20 mouse cellular contexts compared by ENCODE assay signal in the genomic region with DNA sequence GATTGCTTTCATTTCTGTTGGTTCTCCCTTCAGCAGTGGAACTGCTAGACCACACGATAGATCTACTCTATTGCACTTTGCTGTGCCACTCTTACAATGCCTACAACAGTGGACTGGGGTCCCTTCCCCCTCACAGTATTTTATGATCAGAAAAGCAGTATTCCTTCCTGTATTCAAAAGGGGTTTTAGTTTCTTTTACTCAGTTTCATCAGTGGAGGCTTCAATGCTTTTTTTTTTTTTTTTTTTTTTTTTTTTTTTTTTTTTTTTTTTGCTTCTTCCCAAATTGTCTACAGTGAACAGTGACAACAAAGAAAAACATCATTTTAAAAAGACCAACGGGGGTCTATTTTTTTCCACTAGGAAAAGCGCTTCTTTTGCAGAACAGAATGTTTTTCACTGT.
DNase-seq lines count a peak whose midpoint lies in the region; ATAC-seq and TF ChIP-seq lines count a peak whose summit lies in the region.
"Had no signal": no experiment of that assay in that cellular context is flagged by ENCODE, and none has a peak within 500 bp of the region (broad histone marks: within the 10 kb centered on the region; RNA-seq: fewer than 3 reads in every experiment).

No protein-coding gene starts in this region.

- ATAC-seq in granulocyte monocyte progenitor cell, adult 5-6 weeks (replicated peaks; ENCODE audit: poor library complexity, severe bottlenecking): no peak
- no peak for ATAC-seq in forebrain, embryonic 16.5 days
- ATAC-seq: activated CD4-positive, CD25-positive, alpha-beta regulatory T cell, adult 4 months; CD4-positive, CD25-positive, alpha-beta regulatory T cell, adult 4 months; Patski had no signal

- no peak for TF ChIP-seq EP300 in CH12.LX (IDR thresholded peaks at IDR 0.05; ENCODE audit: low read length)

- no peaks in the 10 kb centered on the region for H3K4me1 ChIP-seq in CH12.LX (ENCODE audit: control insufficient read depth in 1 of 2, insufficient read depth in 2 of 2)
- no peaks in the 10 kb centered on the region for H3K4me1 ChIP-seq in ES-E14 (ENCODE audit: control insufficient read depth in 2 of 2, insufficient read depth in 2 of 2, low read length in 2 of 2, poor library complexity in 1 of 2)
- peaks cover 2% of the 10 kb centered on the region; the same call in 1 of the 2 replicates for H3K4me1 ChIP-seq in forebrain, embryonic 16.5 days (replicated peaks; ENCODE audit: control insufficient read depth, insufficient read depth, low read length)

- no peak for TF ChIP-seq RAD21 in CH12.LX (IDR thresholded peaks at IDR 0.05; ENCODE audit: low read depth, low read length)

- H3K4me2 ChIP-seq in CH12.LX (ENCODE audit: insufficient read depth, low read depth, poor library complexity, severe bottlenecking): no peak overlapping the region
- no peak overlapping the region for H3K4me2 ChIP-seq in forebrain, embryonic 16.5 days (ENCODE audit: low read length)

- no peaks in the 10 kb centered on the region for H3K79me2 ChIP-seq in CH12.LX (replicated peaks; ENCODE audit: control insufficient read depth, extremely low read depth, insufficient read depth, poor library complexity, severe bottlenecking)

- H3K36me3 ChIP-seq in CH12.LX (replicated peaks in 1 of 2; ENCODE audit: control insufficient read depth in 1 of 2, insufficient read depth in 1 of 2, low read length in 1 of 2): no peaks in the 10 kb centered on the region
- H3K36me3 ChIP-seq in ES-E14 (ENCODE audit: control insufficient read depth, insufficient read depth, low read length, poor library complexity, severe bottlenecking): no peaks in the 10 kb centered on the region
- no peaks in the 10 kb centered on the region for H3K36me3 ChIP-seq in forebrain, embryonic 16.5 days (ENCODE audit: control insufficient read depth, insufficient read depth)

- in situ Hi-C loops in CH12.LX (cut with MboI; ENCODE audit: low pct_ligation_motif_present, low pct_unique_long_range_greater_than_20kb, low sequenced_read_pairs) (no loop called here), ES-E14 (cut with MboI; ENCODE audit: low sequenced_read_pairs in 2 of 2, unreplicated experiment in 2 of 2) (no loop called here)

- TF ChIP-seq CTCF in CH12.LX (conservative IDR thresholded peaks at IDR 0.05 in 1 of 2, IDR thresholded peaks at IDR 0.05 in 1 of 2; ENCODE audit: low read depth in 2 of 2, low read length in 2 of 2): no peak

- H3K4me3 ChIP-seq in CH12.LX (replicated peaks in 1 of 3; ENCODE audit: low read depth in 2 of 3, low read length in 2 of 3, poor library complexity in 1 of 3): no peak overlapping the region
- H3K4me3 ChIP-seq in ES-E14 (ENCODE audit: insufficient read depth in 1 of 2, low read depth in 1 of 2, low read length in 2 of 2, poor library complexity in 1 of 2, severe bottlenecking in 1 of 2): no peak overlapping the region
- no peak overlapping the region for H3K4me3 ChIP-seq in forebrain, embryonic 16.5 days (replicated peaks; ENCODE audit: low read length)

- H3K9ac ChIP-seq in CH12.LX (ENCODE audit: insufficient read depth, low read depth) (no peak overlapping the region), ES-E14 (ENCODE audit: insufficient read depth, low read depth, low read length, poor library complexity, severe bottlenecking) (no peak overlapping the region)
- H3K9ac ChIP-seq in forebrain, embryonic 16.5 days (replicated peaks; ENCODE audit: low read depth, low read length): no peak overlapping the region

- dilution Hi-C loops in CH12.LX (cut with MboI; ENCODE audit: extremely low pct_ligation_motif_present, extremely low pct_unique_long_range_greater_than_20kb, low sequenced_read_pairs): no loop called here

- H3K27ac ChIP-seq in CH12.LX (ENCODE audit: insufficient read depth, low read depth) (no peak overlapping the region), ES-E14 (ENCODE audit: insufficient read depth, low read depth, low read length, poor library complexity, severe bottlenecking) (no peak overlapping the region)
- H3K27ac ChIP-seq in forebrain, embryonic 16.5 days (ENCODE audit: low read length): no peak overlapping the region

- H3K9me3 ChIP-seq in CH12.LX (replicated peaks; ENCODE audit: low read length): no peaks in the 10 kb centered on the region
- no peaks in the 10 kb centered on the region for H3K9me3 ChIP-seq in ES-E14 (ENCODE audit: control insufficient read depth, insufficient read depth, low read depth, low read length)
- H3K9me3 ChIP-seq in forebrain, embryonic 16.5 days (ENCODE audit: control insufficient read depth, low read length): no peaks in the 10 kb centered on the region
- H3K9me3 ChIP-seq: G1E had no signal

- DNase-seq in CH12.LX (ENCODE audit: extremely low read depth): no peak
- no peak for DNase-seq in ES-E14 (ENCODE audit: low read depth, low spot score)
- DNase-seq: adrenal gland, adult 2 months; adrenal gland, adult 8-10 months; adrenal gland, postnatal 10 days; adrenal gland, postnatal 14 days; adrenal gland, postnatal 25 days; adrenal gland, postnatal 36 days; B cell, adult 2 months; cerebellum, adult 11 months; cerebellum, adult 11-12 months; cerebellum, adult 18-20 months; cerebellum, adult 2 months; cerebellum, adult 8-10 months had no signal

- WGBS in forebrain, embryonic 16.5 days: 73% methylated on average over 3 of the region's 3 CpGs

- TF ChIP-seq POLR2A in CH12.LX (IDR thresholded peaks at IDR 0.05; ENCODE audit: low read depth, low read length): no peak

- H3K27me3 ChIP-seq in CH12.LX (replicated peaks): no peaks in the 10 kb centered on the region
- no peaks in the 10 kb centered on the region for H3K27me3 ChIP-seq in forebrain, embryonic 16.5 days (replicated peaks; ENCODE audit: control insufficient read depth, insufficient read depth, low read length)

TF ChIP-seq in CH12.LX, 34 proteins besides CTCF, POLR2A, EP300 and RAD21:
- TF ChIP-seq ZNF384 (IDR thresholded peaks at IDR 0.05; ENCODE audit: low read depth, low read length): peak; percentile 63
- TF ChIP-seq NRF1 (IDR thresholded peaks at IDR 0.05; ENCODE audit: low read depth, low read length): no peak
- no peak for TF ChIP-seq ZMIZ1 (IDR thresholded peaks at IDR 0.05; ENCODE audit: low read depth, low read length)
- no peak for TF ChIP-seq TCF12 (IDR thresholded peaks at IDR 0.05; ENCODE audit: low read depth, low read length)

TF ChIP-seq in ES-E14, 5 proteins besides CTCF, POLR2A, EP300 and RAD21:
- no peak for TF ChIP-seq ZC3H11A (IDR thresholded peaks at IDR 0.05; ENCODE audit: borderline replicate concordance, low read depth, low read length)
- peak; percentile 62; the same call in 1 of the 2 replicates for TF ChIP-seq ZNF384 (IDR thresholded peaks at IDR 0.05; ENCODE audit: low read depth, low read length)
- TF ChIP-seq CHD2 (IDR thresholded peaks at IDR 0.05; ENCODE audit: low read depth, low read length): no peak
- no peak for TF ChIP-seq MAFK (IDR thresholded peaks at IDR 0.05; ENCODE audit: insufficient read depth, low read depth, low read length)
- TF ChIP-seq HCFC1 (IDR thresholded peaks at IDR 0.05; ENCODE audit: borderline replicate concordance, insufficient read depth, low read length): no peak
